Mouse (Mus musculus) lung, adult 2 months (tissue): ENCODE data around the gene Pnkp.

Experiments
- CTCF ChIP-seq: fragments of 200-500 bp; IDR thresholded peaks from 2 replicates; pipeline ENCODE4 v1.5.1; 2011; ENCODE audit warnings: mild to moderate bottlenecking, low read length, control low read depth; ENCODE audit not compliant: insufficient read depth
- POLR2A ChIP-seq: fragments of 200-500 bp; IDR thresholded peaks from 2 replicates; pipeline ENCODE4 v1.6.1; 2011; ENCODE audit warnings: low read depth, mild to moderate bottlenecking, control low read depth, low read length, borderline replicate concordance; ENCODE audit errors: extremely low read depth

DNA sequence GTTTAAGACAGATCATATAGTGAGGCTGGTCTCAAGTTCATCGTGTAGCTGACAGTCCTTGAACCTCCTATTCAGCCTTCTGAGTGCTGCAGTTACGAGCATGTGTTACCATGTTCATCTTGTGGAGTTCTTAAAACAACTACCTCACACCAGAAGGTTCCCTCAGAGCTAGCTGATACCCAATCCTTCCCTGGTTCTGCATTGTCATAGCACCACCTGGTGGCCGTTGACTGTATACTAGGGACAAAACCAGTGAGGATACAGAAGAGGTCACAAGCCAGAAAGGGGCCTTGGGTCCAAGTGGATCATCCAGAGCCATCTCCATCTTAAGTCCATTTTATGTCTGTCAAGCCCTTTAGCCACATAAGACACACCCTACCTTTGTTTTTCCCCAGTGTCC lies 32.1 kb upstream of the Pnkp start:
- TF ChIP-seq CTCF (peak; percentile 60), POLR2A (no peak)
